Mouse (Mus musculus) stomach, postnatal 0 days (tissue): ENCODE measurements around the gene Olfr1106. TPM values are rescaled to one million over a fixed set of nuclear protein-coding genes. Genes with fewer than 3 reads are reported as not detected.

Experiments
- ATAC-seq: fragments of 200-750 bp; cut with Nextera tagmentation; 2 replicates; pipeline ENCODE4 v1.8.0; 2017; ENCODE audit not compliant: low FRiP score, low TSS enrichment
- DNase-seq: peaks from one replicate; pipeline ENCODE4 v3.0.0-alpha.2; 2016; ENCODE audit warnings: low spot score
- H3K27ac ChIP-seq: fragments of 300-500 bp; sonication (generic); replicated peaks from 2 replicates; pipeline ENCODE4 v1.5.1; 2014; ENCODE audit warnings: mild to moderate bottlenecking, control low read depth
- H3K27me3 ChIP-seq: fragments of 300-500 bp; sonication (generic); 2 replicates; pipeline ENCODE4 v1.6.1; 2014; ENCODE audit warnings: low read length; ENCODE audit not compliant: control insufficient read depth, insufficient read depth
- H3K36me3 ChIP-seq: fragments of 300-500 bp; sonication (generic); 2 replicates; pipeline ENCODE4 v1.6.1; 2014; ENCODE audit warnings: low read length, mixed read lengths; ENCODE audit not compliant: control insufficient read depth, insufficient read depth
- H3K4me1 ChIP-seq: fragments of 300-500 bp; sonication (generic); replicated peaks from 2 replicates; pipeline ENCODE4 v1.6.1; 2014; ENCODE audit warnings: antibody characterized with exemption; ENCODE audit not compliant: control insufficient read depth, insufficient read depth
- H3K4me2 ChIP-seq: fragments of 300-500 bp; sonication (generic); replicated peaks from 2 replicates; pipeline ENCODE4 v1.6.1; 2014; ENCODE audit warnings: low read depth, mild to moderate bottlenecking, control low read depth, moderate library complexity
- H3K4me3 ChIP-seq: fragments of 300-500 bp; sonication (generic); 2 replicates; pipeline ENCODE4 v1.5.1; 2014; ENCODE audit warnings: low read depth, low read length, control low read depth
- H3K9ac ChIP-seq: fragments of 300-500 bp; sonication (generic); 2 replicates; pipeline ENCODE4 v1.6.1; 2014; ENCODE audit warnings: mild to moderate bottlenecking, low read length, control low read depth, mixed read lengths
- H3K9me3 ChIP-seq: fragments of 300-500 bp; sonication (generic); 2 replicates; pipeline ENCODE4 v1.6.1; 2016; ENCODE audit warnings: low read length; ENCODE audit not compliant: control insufficient read depth
- CTCF ChIP-seq: IDR thresholded peaks from 2 replicates; pipeline ENCODE4 v1.5.1; 2016; ENCODE audit warnings: antibody characterized with exemption, low read depth, mild to moderate bottlenecking, moderate library complexity
- EP300 ChIP-seq: optimal IDR thresholded peaks from 2 replicates; pipeline ENCODE3; 2016; ENCODE audit warnings: antibody characterized with exemption
- WGBS: fragments of 180-500 bp; shearing (Covaris S2); extraction: QIAGEN DNeasy Blood & Tissue Kit; methylation state at CpG from one replicate; pipeline ENCODE4 v1.1.7; 2014; 5-methylcytosine and 5-hydroxymethylcytosine counted together
- polyA plus RNA-seq: library from polyadenylated mRNA; unstranded; fragments of >200 nt; fragmentation: Nextera tagmentation; extraction: Ambion mirVana; gene quantifications from 2 replicates; pipeline ENCODE4 v1.2.1, GENCODE M21; 2015

Gene Olfr1106
- polyA plus RNA-seq: not detected in 2 replicates

DNA sequence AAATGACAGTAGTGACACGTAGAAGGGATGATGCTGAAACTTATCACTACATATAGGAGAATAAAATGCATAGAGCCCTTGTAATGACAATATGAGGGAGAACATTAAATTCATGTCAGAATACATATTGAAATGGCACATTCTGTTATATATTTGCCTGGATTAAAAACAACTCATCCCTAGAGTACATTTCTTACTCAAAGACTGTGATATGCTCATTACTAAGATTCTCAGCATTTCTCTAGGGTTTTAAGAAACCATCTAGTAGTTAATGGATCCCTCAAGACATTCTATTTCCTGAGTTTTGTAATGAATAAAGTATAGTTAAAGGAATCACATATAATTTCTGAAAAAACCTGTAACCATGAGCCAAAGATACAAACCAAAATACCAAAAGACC is at the start of gene Olfr1106:
Gene Olfr1106 (minus strand): TSS at position 101 of the 400 bp plus-strand sequence.
- no peak for ATAC-seq
- no peak for TF ChIP-seq EP300
- TF ChIP-seq CTCF: no peak
- no peaks in the 10 kb centered on the region for H3K4me1 ChIP-seq
- H3K27ac ChIP-seq: no peak within 1 kb of the TSS
- H3K4me3 ChIP-seq: no peak within 1 kb of the TSS
- H3K4me2 ChIP-seq: no peak within 1 kb of the TSS
- no peak within 1 kb of the TSS for H3K9ac ChIP-seq
- H3K27me3 ChIP-seq: no peaks in the 10 kb centered on the region
- DNase-seq: no peak
- no peaks in the 10 kb centered on the region for H3K9me3 ChIP-seq
- WGBS: 56% methylated on average over 1 of the region's 1 CpGs
- H3K36me3 ChIP-seq: no peaks in the 10 kb centered on the region

DNA sequence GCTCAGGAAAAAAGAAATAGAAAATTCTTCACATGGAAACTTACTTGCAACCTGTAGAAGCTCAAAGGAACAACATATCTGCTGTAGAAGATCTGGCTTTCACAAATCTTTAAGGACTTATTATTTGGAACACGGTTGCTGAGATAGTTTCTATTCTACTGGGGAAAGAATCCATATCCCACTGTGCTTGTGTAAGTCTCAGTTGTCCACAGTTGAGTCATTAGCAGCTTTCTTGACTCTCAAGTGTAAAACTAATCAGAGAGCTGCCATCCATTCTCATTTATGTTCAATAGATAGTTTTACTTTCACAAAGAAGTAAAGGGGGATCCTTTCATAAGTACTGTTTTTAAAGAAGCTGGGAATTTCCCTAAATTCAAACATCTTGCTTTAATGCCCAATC is 43.8 kb upstream of the Olfr1106 start, which contains the start of gene Olfr1109:
Gene Olfr1109 (minus strand): TSS at position 101 of the 400 bp plus-strand sequence.
- no peak within 1 kb of the TSS for H3K27ac ChIP-seq
- H3K4me3 ChIP-seq: no peak within 1 kb of the TSS
- no peak within 1 kb of the TSS for H3K9ac ChIP-seq
- TF ChIP-seq EP300: no peak
- H3K4me2 ChIP-seq: no peak within 1 kb of the TSS
- no peaks in the 10 kb centered on the region for H3K4me1 ChIP-seq
- DNase-seq (no peak), ATAC-seq (no peak)
- no peaks in the 10 kb centered on the region for H3K27me3 ChIP-seq
- no peaks in the 10 kb centered on the region for H3K9me3 ChIP-seq
- 86% methylated on average over 1 of the region's 1 CpGs for WGBS
- H3K36me3 ChIP-seq: no peaks in the 10 kb centered on the region

DNA sequence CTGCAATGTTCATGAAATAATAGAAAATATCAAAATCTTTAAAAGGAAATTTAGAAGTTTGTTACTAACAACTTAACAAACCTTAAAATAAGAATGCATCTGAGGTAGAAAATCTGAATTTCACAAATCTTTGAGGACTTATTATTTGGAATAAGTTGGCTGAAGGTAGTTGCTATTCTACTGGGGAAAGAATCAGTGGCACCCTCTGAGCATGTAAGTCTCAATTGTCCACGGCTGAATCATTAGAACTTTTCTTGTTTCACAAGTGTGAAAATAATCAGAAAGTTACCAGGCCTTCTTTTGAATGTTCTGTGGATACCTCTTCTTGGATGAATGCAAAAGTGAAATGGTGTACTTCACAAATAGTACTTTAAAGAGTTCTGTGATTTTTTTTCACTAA is 23.6 kb upstream of the Olfr1106 start, which contains the start of gene Olfr1107:
Gene Olfr1107 (minus strand): TSS at position 101 of the 400 bp plus-strand sequence.
- H3K4me1 ChIP-seq: no peaks in the 10 kb centered on the region
- ATAC-seq: no peak
- no peak within 1 kb of the TSS for H3K9ac ChIP-seq
- WGBS: 87% methylated on average over 1 of the region's 1 CpGs
- H3K36me3 ChIP-seq: no peaks in the 10 kb centered on the region
- H3K27me3 ChIP-seq: no peaks in the 10 kb centered on the region
- H3K27ac ChIP-seq: no peak within 1 kb of the TSS
- DNase-seq: no peak
- no peaks in the 10 kb centered on the region for H3K9me3 ChIP-seq
- no peak within 1 kb of the TSS for H3K4me2 ChIP-seq
- no peak for TF ChIP-seq CTCF
- no peak within 1 kb of the TSS for H3K4me3 ChIP-seq

DNA sequence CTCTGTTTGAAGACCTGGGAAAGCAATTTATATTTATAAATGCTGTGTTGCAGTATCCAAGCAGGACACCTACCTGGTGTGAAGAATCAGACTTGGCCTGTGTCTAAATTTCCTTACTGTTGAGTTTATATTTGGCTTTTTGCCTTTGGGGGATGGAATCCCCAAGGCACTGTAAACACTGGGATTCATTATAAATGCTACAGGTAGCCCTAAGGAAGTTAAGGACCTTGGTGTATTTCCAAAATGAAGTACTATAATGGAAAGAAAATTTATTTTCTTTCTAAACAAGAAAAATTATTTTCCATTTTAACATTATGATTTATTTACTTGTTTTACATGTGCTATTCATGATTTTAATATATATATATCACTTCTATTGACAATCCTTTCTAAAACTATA is 15.6 kb downstream of the Olfr1106 start, which contains the start of gene Olfr1105:
Gene Olfr1105 (minus strand): TSS at position 101 of the 400 bp plus-strand sequence.
- no peak for TF ChIP-seq CTCF
- no peak for TF ChIP-seq EP300
- Histone ChIP-seq H3K9me3 (no peaks in the 10 kb centered on the region), H3K27ac (no peak within 1 kb of the TSS), H3K36me3 (no peaks in the 10 kb centered on the region), H3K4me3 (no peak within 1 kb of the TSS), H3K9ac (no peak within 1 kb of the TSS), H3K4me1 (no peaks in the 10 kb centered on the region), H3K27me3 (no peaks in the 10 kb centered on the region), H3K4me2 (no peak within 1 kb of the TSS)
- ATAC-seq (no peak), DNase-seq (no peak)

DNA sequence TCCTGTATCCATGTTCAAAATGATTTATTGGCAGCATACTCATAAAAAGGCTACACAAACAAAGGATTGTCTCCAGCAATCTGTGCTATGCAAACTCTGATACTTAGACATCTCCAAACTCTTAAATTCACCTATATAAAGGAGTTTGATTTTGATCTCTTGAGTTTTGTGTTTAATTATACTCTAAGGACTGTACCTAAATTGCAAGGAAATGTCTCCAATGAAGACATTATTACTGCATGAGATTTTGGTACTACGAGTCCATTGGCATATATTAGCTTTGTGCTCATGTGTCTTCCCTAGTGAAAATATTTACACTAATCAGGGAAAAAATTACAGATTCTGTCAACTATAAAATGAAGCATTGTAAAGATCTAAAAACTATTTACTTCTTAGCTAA is 25.1 kb downstream of the Olfr1106 start, which contains the start of gene Olfr1104:
Gene Olfr1104 (minus strand): TSS at position 101 of the 400 bp plus-strand sequence.
- H3K36me3 ChIP-seq: no peaks in the 10 kb centered on the region
- DNase-seq: no peak
- no peak for TF ChIP-seq CTCF
- no peak for TF ChIP-seq EP300
- ATAC-seq: no peak
- WGBS: 77% methylated on average over 1 of the region's 1 CpGs
- no peak within 1 kb of the TSS for H3K4me2 ChIP-seq
- H3K4me3 ChIP-seq: no peak within 1 kb of the TSS
- no peak within 1 kb of the TSS for H3K27ac ChIP-seq
- no peaks in the 10 kb centered on the region for H3K9me3 ChIP-seq
- H3K9ac ChIP-seq: no peak within 1 kb of the TSS
- H3K4me1 ChIP-seq: no peaks in the 10 kb centered on the region
- no peaks in the 10 kb centered on the region for H3K27me3 ChIP-seq

DNA sequence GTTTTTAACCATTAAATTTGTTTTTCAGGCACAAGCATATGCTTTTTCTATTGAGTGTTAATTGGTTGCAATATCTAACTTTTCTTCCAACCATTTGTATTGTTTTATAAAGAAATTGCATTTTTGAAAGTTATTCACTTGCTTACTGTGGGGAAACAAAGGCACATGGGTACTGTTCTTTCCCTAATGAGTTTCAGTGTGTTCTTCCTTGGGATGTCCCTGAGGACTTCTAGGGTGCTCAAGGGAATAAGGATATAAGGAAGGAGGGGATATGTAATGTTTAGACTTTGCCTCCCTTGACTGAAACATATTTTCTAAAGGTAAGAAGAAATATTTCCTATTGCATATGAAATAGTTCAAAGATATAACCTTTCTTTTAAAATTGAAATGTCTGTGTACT is 54.0 kb downstream of the Olfr1106 start, which contains the start of gene Olfr1102:
Gene Olfr1102 (plus strand): TSS at position 301 of the 400 bp plus-strand sequence.
- Histone ChIP-seq H3K36me3 (no peaks in the 10 kb centered on the region), H3K9ac (no peak within 1 kb of the TSS), H3K4me3 (no peak within 1 kb of the TSS), H3K4me1 (no peaks in the 10 kb centered on the region), H3K27ac (no peak within 1 kb of the TSS), H3K27me3 (no peaks in the 10 kb centered on the region), H3K4me2 (no peak within 1 kb of the TSS), H3K9me3 (no peaks in the 10 kb centered on the region)
- TF ChIP-seq EP300 (no peak), CTCF (no peak)
- DNase-seq (no peak), ATAC-seq (no peak)

Other genes with a start within 250 kb of the Olfr1106 start
- gene Olfr141, start 242.3 kb downstream of the Olfr1106 start, polyA plus RNA-seq: not detected in 2 replicates
- gene Olfr1094, start 227.6 kb downstream of the Olfr1106 start, polyA plus RNA-seq: 0.06 TPM in 1 of 2 replicates, not detected in the other
- gene Olfr1095, start 200.6 kb downstream of the Olfr1106 start, polyA plus RNA-seq: not detected in 2 replicates
- not detected in 2 replicates for gene Gm13723, start 177.5 kb downstream of the Olfr1106 start, polyA plus RNA-seq
- not detected in 2 replicates for gene Olfr1097, start 160.1 kb downstream of the Olfr1106 start, polyA plus RNA-seq
- not detected in 2 replicates for gene Olfr1098, start 127.7 kb downstream of the Olfr1106 start, polyA plus RNA-seq
- not detected in 2 replicates for gene Olfr1099, start 91.6 kb downstream of the Olfr1106 start, polyA plus RNA-seq
- not detected in 2 replicates for gene Olfr1100, start 72.3 kb downstream of the Olfr1106 start, polyA plus RNA-seq
- not detected in 2 replicates for gene Olfr1101, start 61.1 kb downstream of the Olfr1106 start, polyA plus RNA-seq
- not detected in 2 replicates for gene Olfr1102, start 53.9 kb downstream of the Olfr1106 start, polyA plus RNA-seq
- not detected in 2 replicates for gene Olfr1104, start 25.2 kb downstream of the Olfr1106 start, polyA plus RNA-seq
- gene Olfr1105, start 15.7 kb downstream of the Olfr1106 start, polyA plus RNA-seq: not detected in 2 replicates
- not detected in 2 replicates for gene Olfr1107, start 23.5 kb upstream of the Olfr1106 start, polyA plus RNA-seq
- not detected in 2 replicates for gene Olfr1109, start 43.7 kb upstream of the Olfr1106 start, polyA plus RNA-seq
- gene Olfr259, start 62.3 kb upstream of the Olfr1106 start, polyA plus RNA-seq: not detected in 2 replicates
- gene Olfr1110, start 88.0 kb upstream of the Olfr1106 start, polyA plus RNA-seq: not detected in 2 replicates
- not detected in 2 replicates for gene Olfr1111, start 100.4 kb upstream of the Olfr1106 start, polyA plus RNA-seq
- gene Olfr1112, start 135.5 kb upstream of the Olfr1106 start, polyA plus RNA-seq: not detected in 2 replicates
- gene Olfr1113, start 156.7 kb upstream of the Olfr1106 start, polyA plus RNA-seq: not detected in 2 replicates
- gene Olfr1115, start 195.7 kb upstream of the Olfr1106 start, polyA plus RNA-seq: not detected in 2 replicates
- 0.01 TPM in 1 of 2 replicates, not detected in the other for gene Olfr1116, start 215.3 kb upstream of the Olfr1106 start, polyA plus RNA-seq